Mouse (Mus musculus) heart, postnatal 0 days (tissue): ENCODE measurements at regions not wholly inside any gene's neighbourhood (a gene's known extent, or its start where the extent isn't known, plus 50 kb on each side); places are given as distances from the start of the nearest gene placed in this dataset.

ENCODE experiments used
- CTCF ChIP-seq: IDR thresholded peaks from 2 replicates; pipeline ENCODE4 v1.5.1; 2016; ENCODE audit warnings: antibody characterized with exemption, control low read depth, low read depth
- EP300 ChIP-seq: IDR thresholded peaks from 2 replicates; pipeline ENCODE4 v1.6.1; 2016; ENCODE audit warnings: antibody characterized with exemption, low read depth

DNA sequence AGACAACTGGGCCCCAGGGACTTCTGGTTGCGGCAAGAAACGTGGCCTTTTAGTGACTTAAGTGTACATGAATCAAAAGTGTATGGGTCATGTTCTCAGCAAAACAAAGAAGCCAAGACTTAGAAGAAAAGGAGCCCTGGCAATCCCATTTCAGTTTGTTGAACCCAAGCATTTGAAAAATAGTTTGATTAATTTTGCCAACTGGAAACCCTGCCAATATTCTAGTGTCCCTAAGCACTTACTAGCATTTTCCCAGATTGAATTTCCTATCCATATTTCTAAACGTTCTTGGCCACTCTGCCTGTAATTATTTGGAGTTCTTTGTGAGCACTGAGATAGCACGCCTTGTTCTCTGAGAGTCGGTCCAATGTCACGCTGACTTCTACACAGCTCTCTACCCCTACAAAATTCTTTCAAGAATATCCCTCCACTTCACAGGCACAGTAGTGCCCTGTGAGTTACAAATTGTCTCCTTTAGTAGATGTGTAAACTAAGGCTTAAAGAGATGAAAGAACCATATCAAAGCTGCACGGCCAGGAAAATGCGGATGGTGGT, 257.0 kb downstream of the Qk start:
- TF ChIP-seq CTCF (no peak), EP300 (no peak)
